Mouse (Mus musculus): ENCODE results near the gene Krt87. TPM values are rescaled to one million over a fixed set of nuclear protein-coding genes. Genes with fewer than 3 reads are reported as not detected.

The Krt87 gene
- total and polyA plus RNA-seq, 3 experiments = not detected

- no peak overlapping the region for H3K4me3 ChIP-seq (ENCODE audit: control insufficient read depth in 1 of 2, insufficient read depth in 1 of 2, low read depth in 2 of 2, low read length in 2 of 2)
- H3K79me2 ChIP-seq (ENCODE audit: control insufficient read depth, insufficient read depth, low read length, poor library complexity) = no peaks in the 10 kb centered on the region
- H3K27me3 ChIP-seq (ENCODE audit: control insufficient read depth in 1 of 2, insufficient read depth in 2 of 2, low read length in 2 of 2) = peaks cover 0 to 6% of the 10 kb centered on the region in 2 experiments; a peak in 3 of 4 replicates
- no peak overlapping the region for H3K9ac ChIP-seq (ENCODE audit: control insufficient read depth, low read depth, low read length, poor library complexity, severe bottlenecking)
- TF ChIP-seq GABPA (IDR thresholded peaks at IDR 0.05; ENCODE audit: low read depth, low read length) (no peak), ZNF384 (IDR thresholded peaks at IDR 0.05; ENCODE audit: low read depth, low read length) (no peak), ZC3H11A (IDR thresholded peaks at IDR 0.05; ENCODE audit: low read depth, low read length) (no peak), ZMIZ1 (IDR thresholded peaks at IDR 0.05; ENCODE audit: low read depth, low read length) (no peak), SMC3 (IDR thresholded peaks at IDR 0.05; ENCODE audit: low read depth, low read length) (no peak), POLR2AphosphoS5 (IDR thresholded peaks at IDR 0.05; ENCODE audit: borderline replicate concordance, low read depth, low read length) (no peak), POLR2A (IDR thresholded peaks at IDR 0.05; ENCODE audit: control insufficient read depth in 1 of 2, insufficient read depth in 1 of 2, low read depth in 1 of 2, low read length in 2 of 2, poor library complexity in 1 of 2) (no peak), POLR2AphosphoS2 (IDR thresholded peaks at IDR 0.05; ENCODE audit: low read length) (no peak), CTCF (IDR thresholded peaks at IDR 0.05 in 2 of 3, conservative IDR thresholded peaks at IDR 0.05 in 1 of 3; ENCODE audit: control insufficient read depth in 1 of 3, insufficient read depth in 1 of 3, low read depth in 2 of 3, low read length in 3 of 3, poor library complexity in 1 of 3, severe bottlenecking in 1 of 3) (no peak), RCOR1 (IDR thresholded peaks at IDR 0.05; ENCODE audit: low read depth, low read length) (no peak), SIN3A (IDR thresholded peaks at IDR 0.05; ENCODE audit: low read length) (no peak), UBTF (IDR thresholded peaks at IDR 0.05; ENCODE audit: borderline replicate concordance, insufficient read depth, low read depth, low read length) (no peak), NRF1 (IDR thresholded peaks at IDR 0.05; ENCODE audit: insufficient read depth, low read depth, low read length, poor library complexity, severe bottlenecking) (no peak), KAT2A (conservative IDR thresholded peaks at IDR 0.05; ENCODE audit: low read depth, low read length) (no peak), MYB (IDR thresholded peaks at IDR 0.05; ENCODE audit: low read depth, low read length) (no peak), HCFC1 (IDR thresholded peaks at IDR 0.05; ENCODE audit: low read depth, low read length) (no peak)
- no peak overlapping the region for H3K27ac ChIP-seq (ENCODE audit: control insufficient read depth, low read depth, low read length)
- DNase-seq (ENCODE audit: low read depth, low spot score) = no peak
- no peaks in the 10 kb centered on the region for H3K4me1 ChIP-seq (ENCODE audit: control insufficient read depth in 1 of 2, insufficient read depth in 2 of 2, low read length in 2 of 2)
- no peaks in the 10 kb centered on the region for H3K9me3 ChIP-seq (replicated peaks; ENCODE audit: insufficient read depth, low read length)
- H3K36me3 ChIP-seq (ENCODE audit: control insufficient read depth in 1 of 2, insufficient read depth in 2 of 2, low read length in 2 of 2) = no peaks in the 10 kb centered on the region
These were observed 40.3 kb downstream of the Krt87 start for GRCm38 (mm10) chr15:101398269-101398668.

DNA sequence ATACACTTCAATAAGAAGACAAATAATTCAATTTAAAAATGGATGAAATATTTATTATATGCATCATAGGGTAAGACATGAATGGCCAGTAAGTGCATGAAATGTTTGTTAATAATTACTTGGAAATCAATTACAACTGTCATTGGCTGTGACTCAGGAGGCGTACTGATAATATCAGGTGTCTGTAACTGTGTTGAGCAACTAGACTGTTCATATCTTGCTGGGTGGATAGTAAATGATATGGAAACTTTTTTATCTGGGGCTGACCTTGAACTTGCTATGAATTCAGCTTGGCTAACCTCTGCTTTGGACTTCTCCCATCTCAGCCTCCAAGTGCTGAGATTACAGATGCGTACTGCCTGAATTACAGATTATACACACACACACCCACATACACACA lies 40.9 kb downstream of the Krt87 start:
- no peaks in the 10 kb centered on the region for H3K4me1 ChIP-seq (ENCODE audit: control insufficient read depth in 1 of 2, insufficient read depth in 2 of 2, low read length in 2 of 2)
- no peak for DNase-seq (ENCODE audit: low read depth, low spot score)
- TF ChIP-seq ELF1 (IDR thresholded peaks at IDR 0.05; ENCODE audit: low read depth, low read length) (no peak), KAT2A (conservative IDR thresholded peaks at IDR 0.05; ENCODE audit: low read depth, low read length) (no peak), POLR2AphosphoS5 (IDR thresholded peaks at IDR 0.05; ENCODE audit: borderline replicate concordance, low read depth, low read length) (no peak), E2F4 (IDR thresholded peaks at IDR 0.05; ENCODE audit: borderline replicate concordance, low read depth, low read length) (no peak), POLR2A (IDR thresholded peaks at IDR 0.05; ENCODE audit: control insufficient read depth in 1 of 2, insufficient read depth in 1 of 2, low read depth in 1 of 2, low read length in 2 of 2, poor library complexity in 1 of 2) (no peak), TCF12 (IDR thresholded peaks at IDR 0.05; ENCODE audit: low read depth, low read length) (no peak), TBP (IDR thresholded peaks at IDR 0.05; ENCODE audit: low read depth, low read length) (no peak), ZKSCAN1 (IDR thresholded peaks at IDR 0.05; ENCODE audit: low read depth, low read length) (no peak), ZMIZ1 (IDR thresholded peaks at IDR 0.05; ENCODE audit: low read depth, low read length) (no peak), MAX (IDR thresholded peaks at IDR 0.05; ENCODE audit: low read length) (no peak), MAFK (IDR thresholded peaks at IDR 0.05; ENCODE audit: borderline replicate concordance, low read depth, low read length) (no peak), JUND (IDR thresholded peaks at IDR 0.05; ENCODE audit: low read depth, low read length) (no peak), NRF1 (IDR thresholded peaks at IDR 0.05; ENCODE audit: insufficient read depth, low read depth, low read length, poor library complexity, severe bottlenecking) (no peak), NELFE (IDR thresholded peaks at IDR 0.05; ENCODE audit: low read depth, low read length) (no peak), EP300 (IDR thresholded peaks at IDR 0.05; ENCODE audit: low read depth in 1 of 2, low read length in 2 of 2) (no peak), MAZ (IDR thresholded peaks at IDR 0.05; ENCODE audit: low read depth, low read length) (no peak)
- H3K4me3 ChIP-seq (ENCODE audit: control insufficient read depth in 1 of 2, insufficient read depth in 1 of 2, low read depth in 2 of 2, low read length in 2 of 2) = no peak overlapping the region
- no peak overlapping the region for H3K27ac ChIP-seq (ENCODE audit: control insufficient read depth, low read depth, low read length)
- H3K79me2 ChIP-seq (ENCODE audit: control insufficient read depth, insufficient read depth, low read length, poor library complexity) = no peaks in the 10 kb centered on the region
- H3K36me3 ChIP-seq (ENCODE audit: control insufficient read depth in 1 of 2, insufficient read depth in 2 of 2, low read length in 2 of 2) = no peaks in the 10 kb centered on the region
- H3K9me3 ChIP-seq (replicated peaks; ENCODE audit: insufficient read depth, low read length) = no peaks in the 10 kb centered on the region
- no peak overlapping the region for H3K9ac ChIP-seq (ENCODE audit: control insufficient read depth, low read depth, low read length, poor library complexity, severe bottlenecking)
- H3K27me3 ChIP-seq (ENCODE audit: control insufficient read depth in 1 of 2, insufficient read depth in 2 of 2, low read length in 2 of 2) = peaks cover 0 to 6% of the 10 kb centered on the region in 2 experiments; a peak in 3 of 4 replicates

All from MEL (cell line).